Mouse (Mus musculus) MEL-GATA-1-ER (cell line): ENCODE results near the gene Fkbp5.

Source experiments
- DNase-seq: peaks from one replicate; pipeline ENCODE4 v3.0.0-alpha.2; 2012; ENCODE audit warnings: low read depth; ENCODE audit errors: extremely low read depth

Gene Fkbp5

GRCm38 (mm10) chr17:28524009-28524695 lies 6.8 kb upstream of the Fkbp5 start:
- no peak for DNase-seq

- DNase-seq, result peak; percentile 44
Observed at GRCm38 (mm10) chr17:28523355-28524008, 6.2 kb upstream of the Fkbp5 start.

- DNase-seq, result peak; percentile 76
Observed at GRCm38 (mm10) chr17:28522623-28523354, 5.5 kb upstream of the Fkbp5 start.

GRCm38 (mm10) chr17:28521920-28522319 lies 4.6 kb upstream of the Fkbp5 start:
- no peak for DNase-seq

- DNase-seq, result no peak
Observed at GRCm38 (mm10) chr17:28521071-28521726, 3.9 kb upstream of the Fkbp5 start.

GRCm38 (mm10) chr17:28520561-28520960 lies 3.2 kb upstream of the Fkbp5 start:
- no peak for DNase-seq

DNA sequence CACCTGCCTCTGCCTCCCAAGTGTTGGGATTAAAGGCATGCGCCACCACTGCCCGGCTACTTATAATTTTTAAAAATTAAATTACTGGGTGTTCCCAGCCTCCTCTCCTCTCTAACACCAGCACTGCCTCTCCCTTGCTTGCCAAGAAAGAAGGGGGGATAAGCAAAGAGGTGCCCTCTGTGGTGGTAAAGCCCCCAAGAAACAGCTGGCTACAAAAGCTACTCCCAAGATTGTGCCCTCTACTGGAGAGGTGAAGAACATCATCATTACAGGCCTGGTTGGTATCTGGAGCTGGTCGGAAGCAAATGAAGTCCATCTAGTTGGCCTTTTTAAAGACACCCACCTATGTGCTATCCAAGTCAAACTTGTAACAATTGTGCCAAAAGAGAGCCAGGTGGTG lies 2.5 kb upstream of the Fkbp5 start:
- peak; percentile 36 for DNase-seq

GRCm38 (mm10) chr17:28518615-28519071 lies 1.3 kb upstream of the Fkbp5 start:
- peak; percentile 31 for DNase-seq

DNA sequence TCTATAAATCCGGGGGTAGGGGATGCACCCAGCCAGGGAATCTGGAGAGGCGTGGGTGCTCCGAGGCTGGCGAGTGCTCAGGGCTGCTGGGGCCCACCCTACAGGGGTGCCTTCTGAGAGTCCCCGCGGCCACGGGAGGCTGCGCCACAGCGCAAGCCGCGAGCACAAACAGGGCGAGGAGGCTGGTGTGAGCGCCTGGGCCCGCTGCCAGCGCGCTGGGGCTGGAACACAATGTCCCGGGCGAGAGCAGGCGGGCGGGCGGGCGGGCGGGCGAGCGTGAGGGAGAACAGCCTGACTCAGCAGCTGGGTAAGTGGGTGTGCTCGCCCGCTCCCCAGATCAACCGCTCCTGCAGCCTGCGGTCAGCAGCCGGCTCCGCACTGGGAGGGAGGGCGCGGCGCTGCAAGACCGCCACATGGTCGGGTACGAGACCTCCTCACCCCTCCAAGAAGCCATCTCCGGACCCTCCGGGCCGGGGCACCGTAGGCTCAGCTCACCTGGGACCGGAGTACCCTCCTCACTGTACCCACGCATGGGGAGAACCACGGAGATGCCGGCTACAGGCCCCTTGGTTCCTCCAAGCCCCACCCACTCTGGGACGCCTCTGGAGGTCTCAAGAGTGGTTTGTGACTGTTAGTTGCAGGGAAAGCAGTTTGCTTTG lies 758 bp upstream of the Fkbp5 start:
- DNase-seq, result peak; percentile 24

DNA sequence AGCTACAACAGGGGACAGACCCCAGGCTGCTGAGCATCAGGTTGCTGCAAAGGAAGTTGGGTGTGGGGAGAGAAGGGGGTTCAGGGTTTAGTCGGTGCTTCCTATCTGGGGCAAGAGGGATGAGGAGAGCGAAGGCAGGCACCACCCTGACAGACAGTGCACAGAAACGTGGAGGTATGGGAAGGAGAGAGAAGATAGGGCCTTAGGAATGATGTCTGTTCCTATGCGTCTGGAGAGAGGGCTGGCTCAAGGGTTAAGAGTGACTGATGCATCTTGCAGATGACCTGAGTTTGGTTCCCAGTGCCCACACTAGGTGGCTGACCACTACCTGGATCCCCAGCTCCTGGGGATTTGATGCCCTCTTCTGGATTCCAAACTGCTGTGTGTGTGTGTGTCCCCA lies 446 bp downstream of the Fkbp5 start:
- no peak for DNase-seq

- no peak for DNase-seq
Observed at GRCm38 (mm10) chr17:28515431-28516341, 1.6 kb downstream of the Fkbp5 start.

- DNase-seq, result no peak
Observed at GRCm38 (mm10) chr17:28514555-28514954, 2.8 kb downstream of the Fkbp5 start.

- no peak for DNase-seq
Observed at GRCm38 (mm10) chr17:28513844-28514243, 3.5 kb downstream of the Fkbp5 start.

GRCm38 (mm10) chr17:28513337-28513736 lies 4.0 kb downstream of the Fkbp5 start:
- no peak for DNase-seq

GRCm38 (mm10) chr17:28512696-28513095 lies 4.6 kb downstream of the Fkbp5 start:
- no peak for DNase-seq

- DNase-seq, result no peak
Observed at GRCm38 (mm10) chr17:28511616-28512541, 5.4 kb downstream of the Fkbp5 start.

GRCm38 (mm10) chr17:28510445-28511342 lies 6.6 kb downstream of the Fkbp5 start:
- DNase-seq, result no peak

DNA sequence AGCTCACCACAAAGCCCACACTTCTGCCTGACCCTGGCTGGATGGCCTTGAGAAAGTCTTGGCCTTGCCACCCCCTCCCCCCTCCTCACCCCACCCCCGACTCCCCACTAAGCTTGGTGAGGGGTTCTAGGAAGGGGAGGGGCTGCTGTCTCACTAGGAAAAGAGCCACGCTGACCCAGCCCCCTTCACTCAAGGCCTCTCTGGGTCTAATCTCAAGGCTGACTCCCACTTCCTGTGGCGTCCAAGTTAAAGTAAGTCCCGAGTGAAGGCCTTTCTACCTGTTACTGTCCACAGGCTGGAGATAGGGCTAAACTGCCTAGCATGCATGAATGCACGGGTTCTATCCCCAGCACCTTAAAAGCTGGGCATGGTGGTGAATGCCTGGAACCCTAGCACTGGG lies 9.8 kb downstream of the Fkbp5 start:
- DNase-seq, result no peak
